Mouse (Mus musculus) intestine, embryonic 14.5 days (tissue): ENCODE data around the gene Gtsf1l. TPM values are rescaled to one million over a fixed set of nuclear protein-coding genes. Genes with fewer than 3 reads are reported as not detected.

ENCODE experiments used
- ATAC-seq: fragments of 200-750 bp; cut with Nextera tagmentation; replicated peaks from 2 replicates; pipeline ENCODE4 v1.8.0; 2017; ENCODE audit warnings: low read depth, moderate number of reproducible peaks, moderate TSS enrichment, moderate library complexity; ENCODE audit not compliant: low FRiP score, low TSS enrichment
- DNase-seq: peaks from one replicate; pipeline ENCODE4 v3.0.0-alpha.2; 2018; ENCODE audit warnings: low spot score
- H3K27ac ChIP-seq: fragments of 300-500 bp; sonication (generic); 2 replicates; pipeline ENCODE4 v1.5.1; 2014; ENCODE audit warnings: low read depth, mild to moderate bottlenecking, control low read depth
- H3K27me3 ChIP-seq: fragments of 300-500 bp; sonication (generic); replicated peaks from 2 replicates; pipeline ENCODE4 v1.6.1; 2014; ENCODE audit warnings: low read length, control low read depth; ENCODE audit not compliant: control insufficient read depth, insufficient read depth
- H3K36me3 ChIP-seq: fragments of 300-500 bp; sonication (generic); 2 replicates; pipeline ENCODE4 v1.6.1; 2014; ENCODE audit warnings: low read length, control low read depth; ENCODE audit not compliant: control insufficient read depth, insufficient read depth
- H3K4me1 ChIP-seq: fragments of 300-500 bp; sonication (generic); replicated peaks from 2 replicates; pipeline ENCODE4 v1.6.1; 2014; ENCODE audit warnings: low read length, control low read depth, mixed read lengths; ENCODE audit not compliant: control insufficient read depth, insufficient read depth
- H3K4me2 ChIP-seq: fragments of 300-500 bp; sonication (generic); 2 replicates; pipeline ENCODE4 v1.6.1; 2014; ENCODE audit warnings: low read length
- H3K4me3 ChIP-seq: fragments of 300-500 bp; sonication (generic); 2 replicates; pipeline ENCODE4 v1.5.1; 2014; ENCODE audit warnings: low read depth, low read length, control low read depth, mixed read lengths
- H3K9ac ChIP-seq: fragments of 300-500 bp; sonication (generic); 2 replicates; pipeline ENCODE4 v1.6.1; 2014; ENCODE audit warnings: mild to moderate bottlenecking, low read length
- H3K9me3 ChIP-seq: fragments of 300-500 bp; sonication (generic); 2 replicates; pipeline ENCODE4 v1.6.1; 2016; ENCODE audit warnings: low read length, control low read depth; ENCODE audit not compliant: control insufficient read depth
- WGBS: fragments of 180-500 bp; shearing (Covaris S2); extraction: QIAGEN DNeasy Blood & Tissue Kit; methylation state at CpG from one replicate; pipeline ENCODE4 v1.1.7; 2014; 5-methylcytosine and 5-hydroxymethylcytosine counted together
- polyA plus RNA-seq: library from polyadenylated mRNA; unstranded; fragments of >200 nt; fragmentation: Nextera tagmentation; extraction: Ambion mirVana; gene quantifications from 2 replicates; pipeline ENCODE4 v1.2.1, GENCODE M21; 2014

The Gtsf1l gene
- polyA plus RNA-seq: not detected in 2 replicates

- Histone ChIP-seq H3K4me1 (no peaks in the 10 kb centered on the region), H3K9me3 (no peaks in the 10 kb centered on the region), H3K36me3 (0 out of 2 replicates have a peak, but pooled peaks cover 4% of the 10 kb centered on the region), H3K27me3 (no peaks in the 10 kb centered on the region), H3K27ac (no peak within 1 kb of the TSS), H3K4me3 (no peak within 1 kb of the TSS), H3K4me2 (no peak within 1 kb of the TSS), H3K9ac (no peak within 1 kb of the TSS)
- no peak for ATAC-seq
- DNase-seq: no peak
- 85% methylated on average over 9 of the region's 9 CpGs for WGBS
Observed at GRCm38 (mm10) chr2:163087728-163088127, at the start of gene Gtsf1l. Gene Gtsf1l, minus strand, starts transcription at chr2:163087855.

- ATAC-seq: no peak
- Histone ChIP-seq H3K4me2 (no peak overlapping the region), H3K9me3 (no peaks in the 10 kb centered on the region), H3K27me3 (no peaks in the 10 kb centered on the region), H3K27ac (no peak overlapping the region), H3K4me3 (no peak overlapping the region), H3K4me1 (no peaks in the 10 kb centered on the region), H3K9ac (no peak overlapping the region), H3K36me3 (no peaks in the 10 kb centered on the region)
- DNase-seq: no peak
Observed at GRCm38 (mm10) chr2:163136996-163137395, 49.3 kb upstream of the Gtsf1l start.

GRCm38 (mm10) chr2:163135931-163136330 lies 48.3 kb upstream of the Gtsf1l start:
- no peak for ATAC-seq
- H3K36me3 ChIP-seq: no peaks in the 10 kb centered on the region
- H3K27me3 ChIP-seq: no peaks in the 10 kb centered on the region
- H3K4me2 ChIP-seq: no peak overlapping the region
- no peak overlapping the region for H3K9ac ChIP-seq
- WGBS: 83% methylated on average over 6 of the region's 6 CpGs
- H3K4me1 ChIP-seq: no peaks in the 10 kb centered on the region
- DNase-seq: no peak
- H3K9me3 ChIP-seq: no peaks in the 10 kb centered on the region
- no peak overlapping the region for H3K27ac ChIP-seq
- H3K4me3 ChIP-seq: no peak overlapping the region

GRCm38 (mm10) chr2:163132314-163132713 lies 44.7 kb upstream of the Gtsf1l start:
- Histone ChIP-seq H3K4me2 (no peak overlapping the region), H3K27ac (no peak overlapping the region), H3K9me3 (no peaks in the 10 kb centered on the region), H3K9ac (no peak overlapping the region), H3K4me1 (no peaks in the 10 kb centered on the region), H3K36me3 (no peaks in the 10 kb centered on the region), H3K4me3 (no peak overlapping the region), H3K27me3 (no peaks in the 10 kb centered on the region)
- DNase-seq (no peak), ATAC-seq (no peak)
- WGBS: 82% methylated on average over 5 of the region's 5 CpGs

- no peak overlapping the region for H3K27ac ChIP-seq
- H3K36me3 ChIP-seq: no peaks in the 10 kb centered on the region
- no peak for DNase-seq
- H3K4me3 ChIP-seq: no peak overlapping the region
- no peak overlapping the region for H3K9ac ChIP-seq
- no peak for ATAC-seq
- 83% methylated on average over 5 of the region's 5 CpGs for whole genome bisulfite sequencing
- no peak overlapping the region for H3K4me2 ChIP-seq
- no peaks in the 10 kb centered on the region for H3K27me3 ChIP-seq
- no peaks in the 10 kb centered on the region for H3K4me1 ChIP-seq
- H3K9me3 ChIP-seq: no peaks in the 10 kb centered on the region
Observed at GRCm38 (mm10) chr2:163130837-163131236, 43.2 kb upstream of the Gtsf1l start.

GRCm38 (mm10) chr2:163123496-163123895 lies 35.8 kb upstream of the Gtsf1l start:
- H3K4me2 ChIP-seq: no peak overlapping the region
- DNase-seq: no peak
- H3K4me3 ChIP-seq: no peak overlapping the region
- H3K9me3 ChIP-seq: no peaks in the 10 kb centered on the region
- H3K4me1 ChIP-seq: peaks cover 11% of the 10 kb centered on the region; the same call in 1 of the 2 replicates
- no peak overlapping the region for H3K27ac ChIP-seq
- no peak overlapping the region for H3K9ac ChIP-seq
- H3K36me3 ChIP-seq: no peaks in the 10 kb centered on the region
- no peak for ATAC-seq
- 75% methylated on average over 5 of the region's 5 CpGs for WGBS
- 0 out of 2 replicates have a peak, but pooled peaks cover 5% of the 10 kb centered on the region for H3K27me3 ChIP-seq

- H3K4me1 ChIP-seq: peaks cover 11% of the 10 kb centered on the region; the same call in 1 of the 2 replicates
- ATAC-seq: peak; percentile 94
- H3K27ac ChIP-seq: no peak overlapping the region
- H3K4me2 ChIP-seq: peak overlapping the region; percentile 26
- WGBS: 11% methylated on average over 9 of the region's 9 CpGs
- H3K36me3 ChIP-seq: no peaks in the 10 kb centered on the region
- no peak overlapping the region for H3K9ac ChIP-seq
- DNase-seq: peak; percentile 69
- H3K4me3 ChIP-seq: no peak overlapping the region
- no peaks in the 10 kb centered on the region for H3K9me3 ChIP-seq
- 0 out of 2 replicates have a peak, but pooled peaks cover 5% of the 10 kb centered on the region for H3K27me3 ChIP-seq
Observed at GRCm38 (mm10) chr2:163122319-163122718, 34.7 kb upstream of the Gtsf1l start.

- Histone ChIP-seq H3K27me3 (0 out of 2 replicates have a peak, but pooled peaks cover 5% of the 10 kb centered on the region), H3K27ac (no peak overlapping the region), H3K36me3 (no peaks in the 10 kb centered on the region), H3K4me3 (no peak overlapping the region), H3K9me3 (no peaks in the 10 kb centered on the region), H3K9ac (no peak overlapping the region), H3K4me1 (peaks cover 11% of the 10 kb centered on the region; the same call in 1 of the 2 replicates), H3K4me2 (no peak overlapping the region)
- 82% methylated on average over 3 of the region's 3 CpGs for WGBS
- DNase-seq (no peak), ATAC-seq (no peak)
Observed at GRCm38 (mm10) chr2:163121353-163121660, 33.7 kb upstream of the Gtsf1l start.

- Histone ChIP-seq H3K4me2 (no peak overlapping the region), H3K27ac (no peak overlapping the region), H3K9ac (no peak overlapping the region), H3K4me1 (peaks cover 11% of the 10 kb centered on the region; the same call in 1 of the 2 replicates), H3K36me3 (no peaks in the 10 kb centered on the region), H3K27me3 (0 out of 2 replicates have a peak, but pooled peaks cover 5% of the 10 kb centered on the region), H3K4me3 (no peak overlapping the region), H3K9me3 (no peaks in the 10 kb centered on the region)
- 65% methylated on average over 15 of the region's 15 CpGs for WGBS
- no peak for DNase-seq
- ATAC-seq: no peak
Observed at GRCm38 (mm10) chr2:163120626-163121352, 33.1 kb upstream of the Gtsf1l start.
